In the genomic region with DNA sequence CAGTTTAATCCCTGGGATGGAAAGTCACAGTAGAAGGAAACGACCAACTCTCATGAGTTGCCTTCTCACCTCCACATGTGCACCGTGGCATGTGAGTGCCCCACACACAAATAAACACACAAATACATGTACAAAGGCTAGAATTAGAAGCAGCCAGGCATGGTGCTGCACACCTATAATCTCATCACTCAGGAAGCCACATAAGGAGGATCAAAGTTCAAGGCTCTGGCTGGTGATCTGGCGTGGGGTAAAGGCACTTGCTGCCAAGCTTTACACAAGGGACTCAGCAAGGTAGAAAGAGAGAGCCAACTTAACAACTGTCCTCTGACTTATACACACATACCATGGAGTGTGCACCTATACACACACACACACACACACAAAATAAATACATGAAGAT, we compare ENCODE assay signal across 18 mouse cellular contexts.
"Had no signal": no experiment of that assay in that cellular context is flagged by ENCODE, and none has a peak within 500 bp of the region (broad histone marks: within the 10 kb centered on the region; RNA-seq: fewer than 3 reads in every experiment).

No protein-coding gene starts in this region.

- H3K27me3 ChIP-seq: midbrain, embryonic 15.5 days; neural tube, embryonic 15.5 days had no signal

- ATAC-seq: midbrain, embryonic 13.5 days; midbrain, embryonic 15.5 days had no signal

- H3K9me3 ChIP-seq: midbrain, embryonic 10.5 days; midbrain, embryonic 13.5 days; midbrain, embryonic 15.5 days; neural tube, embryonic 13.5 days; neural tube, embryonic 15.5 days had no signal

- H3K27ac ChIP-seq: midbrain, embryonic 10.5 days; midbrain, embryonic 13.5 days; midbrain, embryonic 15.5 days; neural tube, embryonic 13.5 days; neural tube, embryonic 15.5 days had no signal

- H3K4me2 ChIP-seq: lung, embryonic 14.5 days; midbrain, embryonic 13.5 days; midbrain, embryonic 15.5 days; neural tube, embryonic 13.5 days; neural tube, embryonic 15.5 days had no signal

- H3K36me3 ChIP-seq: midbrain, embryonic 15.5 days had no signal

- DNase-seq: lung, adult 18-20 months; lung, embryonic 14.5 days; lung, postnatal 10 days; lung, postnatal 4 days; retina, postnatal 1 day; right cerebral cortex, adult 18-20 months; right cerebral cortex, postnatal 25 days; right cerebral cortex, postnatal 4 days; spleen, adult 18-20 months; thymus, adult 18-20 months; thymus, postnatal 14 days; thymus, postnatal 36 days had no signal

- H3K9ac ChIP-seq: lung, embryonic 14.5 days; midbrain, embryonic 13.5 days; midbrain, embryonic 15.5 days; neural tube, embryonic 13.5 days; neural tube, embryonic 15.5 days had no signal

- H3K4me3 ChIP-seq: midbrain, embryonic 10.5 days; midbrain, embryonic 13.5 days; midbrain, embryonic 15.5 days; myocyte; neural tube, embryonic 13.5 days; neural tube, embryonic 15.5 days had no signal
